In genomic region chr2:112373141-112373540, GRCm38 (mm10) we compare ENCODE assay signal across 18 mouse cellular contexts. TPM values are rescaled to one million over a fixed set of nuclear protein-coding genes. Genes with fewer than 3 reads are reported as not detected.
DNase-seq lines count a peak whose midpoint lies in the region; ATAC-seq and TF ChIP-seq lines count a peak whose summit lies in the region.
"Had no signal": no experiment of that assay in that cellular context is flagged by ENCODE, and none has a peak within 500 bp of the region (broad histone marks: within the 10 kb centered on the region; RNA-seq: fewer than 3 reads in every experiment).

No protein-coding gene starts in this region.

- no peak overlapping the region for H3K4me3 ChIP-seq in heart, embryonic 10.5 days
- no peak overlapping the region for H3K4me3 ChIP-seq in embryonic fibroblast, embryonic 13.5 days (ENCODE audit: insufficient read depth, low read length)
- H3K4me3 ChIP-seq: heart, embryonic 15.5 days; layer of hippocampus, adult 2 months; left cerebral cortex, adult 2 months; limb, embryonic 15.5 days; lung, embryonic 15.5 days; midbrain, embryonic 12.5 days had no signal

- TF ChIP-seq POLR2A in embryonic fibroblast, embryonic 13.5 days (IDR thresholded peaks at IDR 0.05; ENCODE audit: low read depth, low read length), result no peak

- 56% methylated on average over 4 of the region's 4 CpGs for WGBS in heart, embryonic 10.5 days

- H3K27me3 ChIP-seq in heart, embryonic 10.5 days (ENCODE audit: insufficient read depth, poor library complexity, severe bottlenecking), result no peaks in the 10 kb centered on the region
- H3K27me3 ChIP-seq: heart, embryonic 15.5 days; lung, embryonic 15.5 days had no signal

- no peak for ATAC-seq in cerebellum, adult (ENCODE audit: insufficient number of reproducible peaks, low FRiP score, low TSS enrichment)

- peaks cover 4% of the 10 kb centered on the region; the same call in 1 of the 2 replicates for H3K4me1 ChIP-seq in heart, embryonic 10.5 days
- no peaks in the 10 kb centered on the region for H3K4me1 ChIP-seq in embryonic fibroblast, embryonic 13.5 days (ENCODE audit: control insufficient read depth, insufficient read depth, low read length)
- H3K4me1 ChIP-seq: heart, embryonic 15.5 days; lung, embryonic 15.5 days; midbrain, embryonic 12.5 days had no signal

- H3K27ac ChIP-seq in heart, embryonic 10.5 days, result no peak overlapping the region
- H3K27ac ChIP-seq in embryonic fibroblast, embryonic 13.5 days (ENCODE audit: insufficient read depth, low read length), result peak overlapping the region; percentile 64; the same call in 1 of the 2 replicates
- H3K27ac ChIP-seq: heart, embryonic 15.5 days; layer of hippocampus, adult 2 months; left cerebral cortex, adult 2 months; limb, embryonic 15.5 days; lung, embryonic 15.5 days; midbrain, embryonic 12.5 days had no signal

- no peaks in the 10 kb centered on the region for H3K9me3 ChIP-seq in heart, embryonic 10.5 days
- H3K9me3 ChIP-seq: heart, embryonic 15.5 days; limb, embryonic 15.5 days; lung, embryonic 15.5 days; midbrain, embryonic 12.5 days had no signal

- DNase-seq in adrenal gland, adult (ENCODE audit: inconsistent age in 2 of 2, low spot score in 1 of 2), result peak; percentile 25 to 42
- DNase-seq in adrenal gland, postnatal 10 days, result no peak
- peak; percentile 52 to 61 for DNase-seq in heart, adult 9 months (ENCODE audit: low spot score in 2 of 2)
- DNase-seq in heart, embryonic 10.5 days (ENCODE audit: low spot score), result no peak
- DNase-seq in 3134 (ENCODE audit: extremely low read depth, insufficient read length, low spot score), result peak; percentile 78
- no peak for DNase-seq in layer of hippocampus, adult 11-12 months (ENCODE audit: low spot score)
- DNase-seq: cerebellum, adult 9-10 months; kidney, adult 8-10 months; right cerebral cortex, postnatal 4 days; thymus, postnatal 25 days had no signal

- TF ChIP-seq CTCF in embryonic fibroblast, embryonic 13.5 days (IDR thresholded peaks at IDR 0.05; ENCODE audit: borderline replicate concordance, insufficient read depth, low read length), result no peak

- H3K36me3 ChIP-seq in heart, embryonic 10.5 days, result no peaks in the 10 kb centered on the region
- H3K36me3 ChIP-seq: heart, embryonic 15.5 days; limb, embryonic 15.5 days; lung, embryonic 15.5 days; midbrain, embryonic 12.5 days had no signal

RNA-seq across cellular contexts. Expression of gene Emc4, which starts 5.3 kb away (rescaled TPM):
- 10 to 100 TPM; 75.7 to 89.7 TPM for total RNA-seq in adrenal gland, postnatal 10 days (2021)
- polyA plus RNA-seq in heart, embryonic 10.5 days (2016; fragmentation: Nextera tagmentation; extraction: Ambion mirVana), result 114 and 134 TPM in 2 replicates
- polyA plus RNA-seq in embryonic fibroblast, embryonic 13.5 days (2011; ENCODE audit: insufficient read length, low read depth, missing spikeins), result 65.8 and 71.9 TPM in 2 replicates

RNA-seq across cellular contexts. Expression of gene Katnbl1, which starts 5.9 kb away (rescaled TPM):
- total RNA-seq in adrenal gland, postnatal 10 days (2021), result 10 to 100 TPM; 11.6 to 12.8 TPM
- 27.4 and 36.6 TPM in 2 replicates for polyA plus RNA-seq in heart, embryonic 10.5 days (2016; fragmentation: Nextera tagmentation; extraction: Ambion mirVana)
- 24.9 and 26.1 TPM in 2 replicates for polyA plus RNA-seq in embryonic fibroblast, embryonic 13.5 days (2011; ENCODE audit: insufficient read length, low read depth, missing spikeins)

Comparison
In these comparisons a context has a peak if more than half of its experiments do, and no peak if none do; other contexts are left out.
1. DNase-seq: peak in adrenal gland, adult (2 of 2), heart, adult 9 months (2 of 2) and 3134 (single experiment); none in adrenal gland, postnatal 10 days (single experiment), heart, embryonic 10.5 days (single experiment) and layer of hippocampus, adult 11-12 months (single experiment).